Mouse (Mus musculus): ENCODE data around the gene Uckl1. TPM values are rescaled to one million over a fixed set of nuclear protein-coding genes. Genes with fewer than 3 reads are reported as not detected.

Uckl1 gene
- total RNA-seq (2022) = 10 to 100 TPM; 69.9 to 90.4 (median 73.4) TPM

- DNase-seq (ENCODE audit: low spot score in 2 of 2) = peak in 1 of 2 experiments; percentile 8
Measured at GRCm38 (mm10) chr2:181584411-181584942, at the start of gene Uckl1. Gene Uckl1 (minus strand): TSS chr2:181584892.

GRCm38 (mm10) chr2:181632624-181633023 is 47.9 kb upstream of the Uckl1 start:
- peak in 1 of 2 experiments; percentile 35 for DNase-seq (ENCODE audit: low spot score in 2 of 2)

- no peak for DNase-seq (ENCODE audit: low spot score in 2 of 2)
Measured at GRCm38 (mm10) chr2:181628471-181628870, 43.8 kb upstream of the Uckl1 start.

GRCm38 (mm10) chr2:181623401-181623800 is 38.7 kb upstream of the Uckl1 start:
- peak in 1 of 2 experiments; percentile 26 for DNase-seq (ENCODE audit: low spot score in 2 of 2)

- no peak for DNase-seq (ENCODE audit: low spot score in 2 of 2)
Measured at GRCm38 (mm10) chr2:181618761-181619495, 34.2 kb upstream of the Uckl1 start.

GRCm38 (mm10) chr2:181602367-181602766 is 17.7 kb upstream of the Uckl1 start:
- DNase-seq (ENCODE audit: low spot score in 2 of 2) = no peak

- DNase-seq (ENCODE audit: low spot score in 2 of 2) = no peak
Measured at GRCm38 (mm10) chr2:181601751-181602145, 17.1 kb upstream of the Uckl1 start.

- peak; percentile 97 to 98 for DNase-seq (ENCODE audit: low spot score in 2 of 2)
Measured at GRCm38 (mm10) chr2:181600828-181601750, 16.4 kb upstream of the Uckl1 start.

- DNase-seq (ENCODE audit: low spot score in 2 of 2) = no peak
Measured at GRCm38 (mm10) chr2:181600226-181600758, 15.6 kb upstream of the Uckl1 start.

- peak in 1 of 2 experiments; percentile 57 for DNase-seq (ENCODE audit: low spot score in 2 of 2)
Measured at GRCm38 (mm10) chr2:181598454-181599351, 14.0 kb upstream of the Uckl1 start, which contains the start of gene Samd10. Gene Samd10 (minus strand): TSS chr2:181599212.

GRCm38 (mm10) chr2:181597378-181598061 is 12.8 kb upstream of the Uckl1 start:
- DNase-seq (ENCODE audit: low spot score in 2 of 2) = no peak

GRCm38 (mm10) chr2:181596221-181596960 is 11.7 kb upstream of the Uckl1 start:
- no peak for DNase-seq (ENCODE audit: low spot score in 2 of 2)

- DNase-seq (ENCODE audit: low spot score in 2 of 2) = no peak
Measured at GRCm38 (mm10) chr2:181594946-181595696, 10.4 kb upstream of the Uckl1 start.

GRCm38 (mm10) chr2:181593937-181594336 is 9.2 kb upstream of the Uckl1 start:
- no peak for DNase-seq (ENCODE audit: low spot score in 2 of 2)

- peak in 1 of 2 experiments; percentile 46 for DNase-seq (ENCODE audit: low spot score in 2 of 2)
Measured at GRCm38 (mm10) chr2:181593042-181593421, 8.3 kb upstream of the Uckl1 start.

- DNase-seq (ENCODE audit: low spot score in 2 of 2) = peak; percentile 32 to 50
Measured at GRCm38 (mm10) chr2:181592231-181593041, 7.7 kb upstream of the Uckl1 start, which contains the start of gene Zfp512b. Gene Zfp512b (minus strand): TSS chr2:181592803.

GRCm38 (mm10) chr2:181591528-181592085 is 6.9 kb upstream of the Uckl1 start, which contains the start of gene Prpf6:
Gene Prpf6 (plus strand): TSS chr2:181591868.
- DNase-seq (ENCODE audit: low spot score in 2 of 2) = peak in 1 of 2 experiments; percentile 13
